Mouse (Mus musculus) spleen, adult 2 months (tissue): ENCODE results near the gene Zfp213.

Experiments used
- CTCF ChIP-seq: fragments of 200-500 bp; IDR thresholded peaks from 2 replicates; pipeline ENCODE4 v1.5.1; 2011; ENCODE audit warnings: mild to moderate bottlenecking, inconsistent platforms; ENCODE audit not compliant: insufficient read depth, insufficient read length, insufficient replicate concordance; ENCODE audit errors: extremely low read depth
- POLR2A ChIP-seq: fragments of 200-500 bp; IDR thresholded peaks from 2 replicates; pipeline ENCODE4 v1.6.1; 2011; ENCODE audit warnings: low read depth, low read length, inconsistent platforms

- peak; percentile 98 for TF ChIP-seq CTCF
- no peak for TF ChIP-seq POLR2A
These were observed 46.3 kb upstream of the Zfp213 start for GRCm38 (mm10) chr17:23610361-23610800.
